Comparison of ENCODE assay signal across 8 mouse cellular contexts in the genomic region with DNA sequence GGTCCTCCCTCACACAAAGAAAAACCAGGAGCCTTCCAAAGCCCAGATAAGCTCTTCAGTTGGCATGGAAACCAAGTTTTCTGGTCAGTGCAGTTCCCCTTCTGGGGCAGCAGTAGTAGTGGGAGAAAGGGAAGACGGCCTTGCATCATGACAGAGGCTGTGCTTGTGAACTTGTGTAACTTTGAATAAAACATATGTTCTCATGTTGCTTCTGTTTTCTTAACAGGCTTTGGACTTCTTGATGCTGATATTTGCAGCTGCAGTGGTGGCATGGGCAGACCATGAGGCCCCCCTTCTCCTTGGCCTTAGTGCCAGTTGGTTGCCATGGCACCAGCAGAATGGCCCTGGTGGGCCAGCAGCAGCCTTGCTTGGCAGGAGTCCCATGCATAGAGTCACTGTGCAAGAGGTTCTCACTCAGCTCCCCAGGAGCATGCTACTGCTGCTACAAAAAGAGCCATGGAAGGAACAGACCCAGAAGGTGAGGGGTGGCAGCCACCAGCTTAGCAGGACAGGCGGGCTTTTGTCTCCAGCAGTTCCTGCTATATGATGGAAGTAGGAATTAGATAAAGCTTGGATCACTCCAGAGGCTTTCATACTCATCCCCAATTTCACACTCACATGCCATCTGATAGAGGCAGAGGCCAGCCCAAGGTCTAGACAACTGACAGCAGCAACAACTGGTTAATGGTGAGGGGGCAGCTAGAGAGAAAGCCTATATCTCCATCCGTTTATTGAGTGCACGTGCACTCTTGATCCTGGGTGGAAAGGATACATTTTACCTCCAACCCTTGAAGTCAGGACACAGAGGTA. TPM values are rescaled to one million over a fixed set of nuclear protein-coding genes. Genes with fewer than 3 reads are reported as not detected.
DNase-seq lines count a peak whose midpoint lies in the region; ATAC-seq and TF ChIP-seq lines count a peak whose summit lies in the region.

No protein-coding gene starts in this region.

- H3K4me3 ChIP-seq in forebrain, postnatal 0 days (ENCODE audit: low read depth, low read length) = no peak overlapping the region
- H3K4me3 ChIP-seq in midbrain, embryonic 10.5 days = no peak overlapping the region
- no peak overlapping the region for H3K4me3 ChIP-seq in kidney, embryonic 15.5 days (replicated peaks)

- 0 out of 2 replicates have a peak, but pooled peaks cover 6% of the 10 kb centered on the region for H3K4me1 ChIP-seq in forebrain, postnatal 0 days (ENCODE audit: insufficient read depth)
- peaks cover 10% of the 10 kb centered on the region for H3K4me1 ChIP-seq in midbrain, embryonic 10.5 days
- 0 out of 2 replicates have a peak, but pooled peaks cover 3% of the 10 kb centered on the region for H3K4me1 ChIP-seq in kidney, embryonic 15.5 days

- WGBS in forebrain, postnatal 0 days = 57% methylated on average over 4 of the region's 4 CpGs
- WGBS in midbrain, embryonic 10.5 days = 74% methylated on average over 4 of the region's 4 CpGs
- WGBS in kidney, embryonic 15.5 days = 81% methylated on average over 4 of the region's 4 CpGs

- no peak overlapping the region for H3K9ac ChIP-seq in forebrain, postnatal 0 days
- H3K9ac ChIP-seq in kidney, embryonic 15.5 days = no peak overlapping the region

- ATAC-seq in forebrain, postnatal 0 days = peak; percentile 97
- no peak for ATAC-seq in kidney, embryonic 15.5 days (replicated peaks; ENCODE audit: low FRiP score)

- no peak for TF ChIP-seq CTCF in forebrain, postnatal 0 days (IDR thresholded peaks at IDR 0.05; ENCODE audit: low read depth)

- H3K27ac ChIP-seq in forebrain, postnatal 0 days (ENCODE audit: low read depth, low read length) = no peak overlapping the region
- H3K27ac ChIP-seq in midbrain, embryonic 10.5 days (replicated peaks) = peak overlapping the region; percentile 61
- H3K27ac ChIP-seq in kidney, embryonic 15.5 days = no peak overlapping the region

- H3K4me2 ChIP-seq in forebrain, postnatal 0 days (ENCODE audit: low read depth) = no peak overlapping the region
- H3K4me2 ChIP-seq in kidney, embryonic 15.5 days = no peak overlapping the region

- peak; percentile 5 for DNase-seq in gastrocnemius, adult 18-20 months (ENCODE audit: low spot score)
- no peak for DNase-seq in gastrocnemius, postnatal 25 days
- DNase-seq in brain, embryonic 18.5 days (ENCODE audit: low read depth, low spot score) = peak; percentile 57
- peak; percentile 76 for DNase-seq in forebrain, postnatal 0 days
- DNase-seq in layer of hippocampus, postnatal 10 days (ENCODE audit: low spot score in 2 of 2) = peak; percentile 55 to 71
- peak; percentile 48 for DNase-seq in midbrain, embryonic 10.5 days (ENCODE audit: low spot score)
- DNase-seq in right cerebral cortex, postnatal 14 days = peak; percentile 46

- no peaks in the 10 kb centered on the region for H3K27me3 ChIP-seq in forebrain, postnatal 0 days (ENCODE audit: insufficient read depth, low read length)
- no peaks in the 10 kb centered on the region for H3K27me3 ChIP-seq in midbrain, embryonic 10.5 days (ENCODE audit: low read depth, poor library complexity, severe bottlenecking)
- no peaks in the 10 kb centered on the region for H3K27me3 ChIP-seq in kidney, embryonic 15.5 days

- no peaks in the 10 kb centered on the region for H3K9me3 ChIP-seq in forebrain, postnatal 0 days (ENCODE audit: low read length)
- no peaks in the 10 kb centered on the region for H3K9me3 ChIP-seq in midbrain, embryonic 10.5 days (replicated peaks)
- no peaks in the 10 kb centered on the region for H3K9me3 ChIP-seq in kidney, embryonic 15.5 days (replicated peaks)

- peaks cover 6% of the 10 kb centered on the region; the same call in 1 of the 2 replicates for H3K36me3 ChIP-seq in forebrain, postnatal 0 days (ENCODE audit: insufficient read depth)
- peaks cover 8% of the 10 kb centered on the region for H3K36me3 ChIP-seq in midbrain, embryonic 10.5 days
- H3K36me3 ChIP-seq in kidney, embryonic 15.5 days = peaks cover 16% of the 10 kb centered on the region; the same call in 1 of the 2 replicates

RNA-seq across cellular contexts. Expression of a gene that starts 31.6 kb away (rescaled TPM):
- under 1 TPM; 0.84 to 0.93 TPM for total RNA-seq in gastrocnemius, adult 18-20 months (2021)
- 1 to 10 TPM; 1.3 to 1.6 TPM for total RNA-seq in gastrocnemius, postnatal 25 days (2021)
- total RNA-seq in forebrain, postnatal 0 days (2014; rRNA removed) = 3.8 and 4.2 TPM in 2 replicates
- polyA plus RNA-seq in forebrain, postnatal 0 days (2015; fragmentation: Nextera tagmentation; extraction: Ambion mirVana) = 3.7 and 4.2 TPM in 2 replicates
- 1 to 10 TPM; 3.7 to 3.8 TPM for total RNA-seq in layer of hippocampus, postnatal 10 days (2021)
- 3.7 and 4.3 TPM in 2 replicates for polyA plus RNA-seq in midbrain, embryonic 10.5 days (2016; fragmentation: Nextera tagmentation; extraction: Ambion mirVana)
- polyA plus RNA-seq in kidney, embryonic 15.5 days (2015; fragmentation: Nextera tagmentation; extraction: Ambion mirVana) = 18.3 and 20.7 TPM in 2 replicates
